Mouse (Mus musculus) ES-Bruce4 (cell line): ENCODE data around the gene Col28a1.
A peak's percentile ranks its signal among the peaks of the same experiment; 100 is the strongest.

Experiments used
- CTCF ChIP-seq: IDR thresholded peaks from one replicate; pipeline ENCODE4 v1.8.1; 2011; ENCODE audit warnings: low read depth, low read length
- POLR2A ChIP-seq: IDR thresholded peaks from one replicate; pipeline ENCODE4 v1.8.1; 2011; ENCODE audit warnings: low read length; ENCODE audit not compliant: insufficient read depth

- no peak for TF ChIP-seq POLR2A
- TF ChIP-seq CTCF, result peak; percentile 40
These were observed 105.6 kb downstream of the Col28a1 start for GRCm38 (mm10) chr6:8086847-8087246.
